Mouse (Mus musculus) hindbrain, embryonic 16.5 days (tissue): ENCODE data around the gene Cfap126. TPM values are rescaled to one million over a fixed set of nuclear protein-coding genes. Genes with fewer than 3 reads are reported as not detected.

ENCODE experiments used
- ATAC-seq: fragments of 200-750 bp; cut with Nextera tagmentation; 2 replicates; pipeline ENCODE4 v1.8.0; 2017; ENCODE audit warnings: moderate TSS enrichment, moderate library complexity
- H3K27ac ChIP-seq: fragments of 300-500 bp; sonication (generic); 2 replicates; pipeline ENCODE4 v1.5.1; 2014; ENCODE audit warnings: low read depth, mild to moderate bottlenecking, control low read depth, low read length, moderate library complexity
- H3K27me3 ChIP-seq: fragments of 300-500 bp; sonication (generic); replicated peaks from 2 replicates; pipeline ENCODE4 v1.6.1; 2014; ENCODE audit warnings: low read length; ENCODE audit not compliant: control insufficient read depth, insufficient read depth
- H3K36me3 ChIP-seq: fragments of 300-500 bp; sonication (generic); 2 replicates; pipeline ENCODE4 v1.6.1; 2014; ENCODE audit warnings: mild to moderate bottlenecking, low read length, moderate library complexity, mixed read lengths; ENCODE audit not compliant: control insufficient read depth, insufficient read depth
- H3K4me1 ChIP-seq: fragments of 300-500 bp; sonication (generic); 2 replicates; pipeline ENCODE4 v1.6.1; 2014; ENCODE audit warnings: low read depth, low read length; ENCODE audit not compliant: control insufficient read depth, insufficient read depth
- H3K4me2 ChIP-seq: fragments of 300-500 bp; sonication (generic); 2 replicates; pipeline ENCODE4 v1.6.1; 2014; ENCODE audit warnings: mild to moderate bottlenecking, low read length, control low read depth, moderate library complexity
- H3K4me3 ChIP-seq: fragments of 300-500 bp; sonication (generic); 2 replicates; pipeline ENCODE4 v1.5.1; 2014; ENCODE audit warnings: mild to moderate bottlenecking, low read length, control low read depth, moderate library complexity
- H3K9ac ChIP-seq: fragments of 300-500 bp; sonication (generic); 2 replicates; pipeline ENCODE4 v1.6.1; 2014; ENCODE audit warnings: low read depth, mild to moderate bottlenecking, control low read depth, low read length, moderate library complexity
- H3K9me3 ChIP-seq: fragments of 300-500 bp; sonication (generic); 2 replicates; pipeline ENCODE4 v1.6.1; 2014; ENCODE audit warnings: mild to moderate bottlenecking, low read length, moderate library complexity; ENCODE audit not compliant: control insufficient read depth
- WGBS: fragments of 180-500 bp; shearing (Covaris S2); extraction: QIAGEN DNeasy Blood & Tissue Kit; methylation state at CpG from one replicate; pipeline ENCODE4 v1.1.7; 2014; 5-methylcytosine and 5-hydroxymethylcytosine counted together
- polyA plus RNA-seq: library from polyadenylated mRNA; unstranded; fragments of >200 nt; fragmentation: Nextera tagmentation; extraction: Ambion mirVana; gene quantifications from 2 replicates; pipeline ENCODE4 v1.2.1, GENCODE M21; 2015

The Cfap126 gene
- polyA plus RNA-seq, 1 experiment from 2014 or later, result 11.6 TPM

DNA sequence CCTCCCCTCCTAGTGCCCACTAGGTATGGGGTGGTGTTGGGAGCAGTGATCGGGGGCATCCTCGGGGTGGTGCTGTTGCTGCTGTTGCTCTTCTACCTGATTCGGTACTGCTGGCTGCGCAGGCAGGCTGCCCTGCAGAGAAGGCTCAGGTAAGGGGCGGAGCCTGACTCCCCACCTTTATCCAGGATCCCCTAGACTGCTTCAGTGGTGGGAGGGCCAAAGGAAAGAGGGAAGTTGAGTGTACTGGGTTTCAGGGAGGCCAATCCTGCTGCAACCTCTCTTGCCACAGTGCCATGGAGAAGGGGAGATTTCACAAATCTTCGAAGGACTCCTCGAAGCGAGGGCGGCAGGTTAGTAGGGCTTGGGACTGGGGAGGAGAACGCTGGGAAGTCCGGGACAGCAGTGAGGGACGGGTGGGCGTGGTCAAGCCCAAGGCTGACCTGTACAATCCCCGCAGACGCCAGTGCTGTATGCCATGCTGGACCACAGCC lies 45.8 kb downstream of the Cfap126 start:
- Histone ChIP-seq H3K27me3 (peaks cover 12% of the 10 kb centered on the region; the same call in 1 of the 2 replicates), H3K4me1 (peaks cover 4% of the 10 kb centered on the region; the same call in 1 of the 2 replicates), H3K4me2 (peak overlapping the region; percentile 46), H3K9ac (peak overlapping the region; percentile 48; the same call in 1 of the 2 replicates), H3K27ac (no peak overlapping the region), H3K36me3 (no peaks in the 10 kb centered on the region), H3K9me3 (no peaks in the 10 kb centered on the region), H3K4me3 (peak overlapping the region; percentile 19)
- no peak for ATAC-seq
- WGBS, result 3% methylated on average over 15 of the region's 15 CpGs

DNA sequence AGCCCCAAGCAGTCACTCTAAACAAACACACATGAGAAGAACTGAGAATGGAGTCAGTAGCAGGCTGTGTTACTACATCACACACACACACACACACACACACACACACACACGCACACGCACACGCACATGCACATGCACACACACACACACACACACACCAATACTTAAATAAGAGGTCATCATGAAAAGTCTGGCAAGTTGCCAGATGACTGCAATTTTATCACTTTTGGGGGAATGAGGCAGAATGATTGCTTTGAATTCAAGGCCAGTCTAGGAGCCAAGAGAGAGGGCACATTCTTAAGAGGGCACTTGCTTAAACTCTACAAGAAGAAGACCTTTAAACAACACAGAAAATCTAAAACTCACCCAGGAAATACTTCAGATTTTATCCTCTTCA lies 48.8 kb downstream of the Cfap126 start:
- H3K9me3 ChIP-seq, result no peaks in the 10 kb centered on the region
- no peak overlapping the region for H3K4me2 ChIP-seq
- H3K4me1 ChIP-seq, result peaks cover 4% of the 10 kb centered on the region; the same call in 1 of the 2 replicates
- H3K36me3 ChIP-seq, result no peaks in the 10 kb centered on the region
- 96% methylated on average over 3 of the region's 3 CpGs for WGBS
- H3K27me3 ChIP-seq, result peaks cover 9% of the 10 kb centered on the region; the same call in 1 of the 2 replicates
- no peak overlapping the region for H3K9ac ChIP-seq
- H3K27ac ChIP-seq, result no peak overlapping the region
- no peak for ATAC-seq
- no peak overlapping the region for H3K4me3 ChIP-seq

DNA sequence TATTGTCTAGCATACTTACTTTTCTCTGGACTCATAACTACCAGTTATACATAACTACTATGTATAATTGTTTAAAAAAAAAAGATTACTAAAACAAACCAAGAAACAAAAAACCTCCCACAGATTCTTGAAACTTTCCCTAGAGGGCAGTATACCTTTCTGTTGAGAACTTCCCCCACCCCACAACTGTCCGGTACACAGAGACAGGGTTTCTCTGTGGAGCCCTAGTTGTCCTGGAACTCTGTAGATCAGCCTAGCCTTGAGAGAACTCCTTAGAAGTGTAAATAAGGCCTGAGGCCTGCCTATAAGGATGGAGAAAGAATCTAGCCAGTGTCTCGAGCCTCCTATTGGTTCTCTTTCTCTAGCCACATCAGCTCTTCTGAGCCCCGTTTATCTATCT lies 50.5 kb downstream of the Cfap126 start:
- H3K4me2 ChIP-seq, result no peak overlapping the region
- peaks cover 4% of the 10 kb centered on the region; the same call in 1 of the 2 replicates for H3K4me1 ChIP-seq
- WGBS, result 34% methylated on average over 3 of the region's 3 CpGs
- H3K27me3 ChIP-seq, result peaks cover 4% of the 10 kb centered on the region; the same call in 1 of the 2 replicates
- H3K9ac ChIP-seq, result no peak overlapping the region
- no peaks in the 10 kb centered on the region for H3K9me3 ChIP-seq
- H3K27ac ChIP-seq, result no peak overlapping the region
- ATAC-seq, result no peak
- H3K36me3 ChIP-seq, result no peaks in the 10 kb centered on the region
- H3K4me3 ChIP-seq, result no peak overlapping the region

DNA sequence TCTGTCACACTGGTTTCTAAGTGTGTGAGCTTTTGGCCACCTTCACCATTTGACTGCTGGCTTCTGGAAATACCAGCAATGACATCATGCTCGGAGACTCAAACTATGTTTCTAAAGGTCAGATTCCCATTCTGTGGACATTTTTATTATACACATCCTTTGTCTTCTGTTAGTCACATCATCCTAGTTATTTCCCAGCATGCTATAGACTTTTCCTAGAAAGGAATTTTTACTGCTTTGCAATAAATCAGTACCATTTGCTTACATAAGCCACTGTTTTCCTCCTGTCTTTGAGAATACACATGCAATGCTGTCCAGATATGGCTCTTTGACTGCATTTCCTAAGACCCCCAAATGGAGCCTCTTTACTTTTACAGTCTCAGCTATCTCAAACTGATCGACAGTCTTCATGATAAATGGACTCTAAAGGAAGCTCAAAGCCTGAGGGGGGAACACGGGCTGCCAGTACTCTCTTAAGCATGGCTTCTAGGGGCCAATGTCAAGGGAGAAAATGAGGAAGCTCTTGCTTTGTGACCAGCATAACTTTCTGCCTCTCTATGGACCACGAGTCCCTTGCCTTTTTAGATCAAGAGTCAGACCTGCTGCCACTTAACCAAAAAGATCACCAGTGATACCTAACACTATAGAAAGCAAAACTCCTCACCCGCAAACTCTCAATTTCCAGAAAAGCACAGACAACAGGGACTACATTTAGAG lies 52.1 kb downstream of the Cfap126 start:
- Histone ChIP-seq H3K27ac (no peak overlapping the region), H3K4me3 (no peak overlapping the region), H3K4me1 (no peaks in the 10 kb centered on the region), H3K27me3 (no peaks in the 10 kb centered on the region), H3K36me3 (no peaks in the 10 kb centered on the region), H3K9ac (no peak overlapping the region), H3K9me3 (no peaks in the 10 kb centered on the region), H3K4me2 (no peak overlapping the region)
- 82% methylated on average over 5 of the region's 5 CpGs for WGBS
- ATAC-seq, result no peak

DNA sequence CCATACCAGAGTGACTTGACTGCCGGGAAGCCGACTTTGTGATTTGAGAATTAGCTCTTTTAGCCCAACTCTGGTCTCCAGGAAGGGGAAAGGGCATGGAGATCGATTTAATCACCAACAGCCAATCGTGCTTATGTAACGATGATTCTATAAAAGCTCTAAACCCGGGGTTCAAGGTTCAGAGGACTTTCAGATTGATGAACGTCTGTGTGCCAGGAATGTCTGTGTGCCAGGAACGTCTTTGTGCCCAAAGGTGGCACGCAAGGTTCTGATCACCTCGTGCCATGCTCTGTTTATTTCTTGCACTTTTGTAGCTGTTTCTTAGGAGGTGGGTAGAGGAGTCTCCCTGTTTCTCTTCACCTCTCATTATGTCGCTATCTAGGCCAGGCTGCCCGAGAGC lies 55.2 kb downstream of the Cfap126 start:
- WGBS, result 92% methylated on average over 12 of the region's 12 CpGs

DNA sequence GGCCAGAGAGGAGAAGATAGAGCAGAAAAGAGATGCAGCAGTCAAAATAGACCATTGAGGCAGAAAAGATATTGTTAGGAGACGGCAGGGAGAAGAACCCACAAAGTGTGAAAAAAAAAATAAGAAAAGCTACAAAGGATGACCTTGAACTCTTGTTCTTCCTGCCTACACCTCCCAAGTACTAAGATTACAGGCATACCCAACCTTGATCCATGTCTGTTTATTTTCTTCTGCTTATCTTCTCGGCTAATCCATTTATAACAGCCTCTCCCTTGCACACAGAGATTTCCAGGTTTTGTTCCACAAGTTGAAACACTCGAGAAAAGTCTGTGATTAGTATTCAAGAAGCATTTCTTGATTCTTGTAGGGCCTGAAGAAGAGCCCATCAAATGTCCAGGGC lies 56.2 kb downstream of the Cfap126 start:
- 78% methylated on average over 3 of the region's 3 CpGs for WGBS
- H3K4me3 ChIP-seq, result no peak overlapping the region

More for the DNA sequence above, 55.2 kb downstream of the Cfap126 start:
- Histone ChIP-seq H3K9ac (no peak overlapping the region), H3K4me3 (no peak overlapping the region), H3K4me2 (no peak overlapping the region), H3K27me3 (no peaks in the 10 kb centered on the region), H3K9me3 (no peaks in the 10 kb centered on the region), H3K4me1 (no peaks in the 10 kb centered on the region), H3K27ac (no peak overlapping the region), H3K36me3 (no peaks in the 10 kb centered on the region)
- no peak for ATAC-seq

DNA sequence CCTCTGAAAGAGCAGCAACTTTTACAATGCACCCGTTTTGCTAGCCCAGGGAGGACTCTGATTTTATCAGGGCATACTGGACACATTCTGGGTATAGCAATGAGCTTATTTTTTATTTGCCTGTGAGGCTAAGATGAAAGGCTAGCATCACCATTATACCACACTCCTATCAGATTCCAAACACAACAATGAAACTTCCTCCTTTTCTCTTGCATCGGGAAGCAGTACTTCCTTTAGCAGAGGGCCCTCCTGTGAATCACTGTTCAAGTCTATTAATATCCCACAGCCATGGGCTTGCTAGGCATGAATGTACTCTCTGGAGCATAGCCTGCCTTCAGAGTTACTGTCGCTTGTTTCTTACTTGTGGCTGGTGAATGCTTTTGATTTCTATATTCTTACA lies 57.4 kb downstream of the Cfap126 start:
- Histone ChIP-seq H3K4me2 (no peak overlapping the region), H3K9me3 (no peaks in the 10 kb centered on the region), H3K4me1 (no peaks in the 10 kb centered on the region), H3K27me3 (no peaks in the 10 kb centered on the region), H3K9ac (no peak overlapping the region), H3K4me3 (no peak overlapping the region), H3K27ac (peak overlapping the region; percentile 24; the same call in 1 of the 2 replicates), H3K36me3 (no peaks in the 10 kb centered on the region)
- ATAC-seq, result no peak
- WGBS, result 66% methylated on average over 3 of the region's 3 CpGs

More for the DNA sequence above, 56.2 kb downstream of the Cfap126 start:
- Histone ChIP-seq H3K9ac (no peak overlapping the region), H3K9me3 (no peaks in the 10 kb centered on the region), H3K27ac (no peak overlapping the region), H3K27me3 (no peaks in the 10 kb centered on the region), H3K36me3 (no peaks in the 10 kb centered on the region), H3K4me2 (no peak overlapping the region), H3K4me1 (no peaks in the 10 kb centered on the region)
- ATAC-seq, result no peak

DNA sequence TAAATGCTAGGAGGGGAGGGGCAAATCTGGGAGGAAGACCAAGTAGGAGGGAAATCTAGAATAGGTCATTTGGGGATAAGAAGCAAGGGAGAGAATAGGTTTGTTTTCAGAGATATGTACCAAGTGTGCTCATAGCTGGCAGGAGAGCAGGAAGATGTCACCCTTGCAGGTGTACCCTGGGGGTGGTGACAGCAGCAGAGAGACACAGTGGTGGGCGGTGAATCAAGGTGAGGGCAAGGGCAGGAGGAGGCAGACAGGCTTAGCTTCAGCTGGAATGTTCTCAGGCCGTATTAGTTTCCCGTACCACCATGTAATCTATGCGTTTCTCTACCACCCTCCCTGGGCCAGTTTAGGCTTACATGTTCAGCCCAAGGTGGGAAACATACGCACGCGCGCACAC lies 59.1 kb downstream of the Cfap126 start:
- Histone ChIP-seq H3K9me3 (no peaks in the 10 kb centered on the region), H3K9ac (no peak overlapping the region), H3K4me1 (no peaks in the 10 kb centered on the region), H3K27me3 (no peaks in the 10 kb centered on the region), H3K4me2 (no peak overlapping the region), H3K4me3 (no peak overlapping the region), H3K27ac (no peak overlapping the region), H3K36me3 (no peaks in the 10 kb centered on the region)
- no peak for ATAC-seq
- 98% methylated on average over 8 of the region's 8 CpGs for WGBS
